Mouse (Mus musculus) thymus, adult 2 months (tissue): Measurements from ENCODE around the gene Csk. TPM values are rescaled to one million over a fixed set of nuclear protein-coding genes. Genes with fewer than 3 reads are reported as not detected.

ENCODE experiments used
- DNase-seq: peaks from one replicate; pipeline ENCODE4 v3.0.0; 2021
- H3K27ac ChIP-seq: fragments of 200-500 bp; 2 replicates; pipeline ENCODE4 v1.5.1; 2012; ENCODE audit warnings: low read length, control low read depth; ENCODE audit not compliant: control insufficient read depth, insufficient read depth
- H3K27me3 ChIP-seq: fragments of 200-500 bp; 2 replicates; pipeline ENCODE4 v1.6.1; 2012; ENCODE audit warnings: mild to moderate bottlenecking, low read length, moderate library complexity, mixed read lengths; ENCODE audit not compliant: control insufficient read depth, insufficient read depth
- H3K36me3 ChIP-seq: fragments of 200-500 bp; 2 replicates; pipeline ENCODE4 v1.6.1; 2012; ENCODE audit warnings: mild to moderate bottlenecking, low read length, moderate library complexity; ENCODE audit not compliant: control insufficient read depth, insufficient read depth
- H3K4me1 ChIP-seq: fragments of 200-500 bp; replicated peaks from 2 replicates; pipeline ENCODE4 v1.6.1; 2012; ENCODE audit warnings: low read length; ENCODE audit not compliant: control insufficient read depth, insufficient read depth
- H3K4me3 ChIP-seq: fragments of 200-500 bp; 2 replicates; pipeline ENCODE4 v1.5.1; 2012; ENCODE audit warnings: mild to moderate bottlenecking, low read length, control low read depth, moderate library complexity; ENCODE audit not compliant: control insufficient read depth, insufficient read depth
- CTCF ChIP-seq: fragments of 200-500 bp; IDR thresholded peaks from 2 replicates; pipeline ENCODE4 v1.5.1; 2012; ENCODE audit warnings: mild to moderate bottlenecking, control low read depth, low read length, moderate library complexity, borderline replicate concordance; ENCODE audit not compliant: control insufficient read depth, poor library complexity, insufficient read depth; ENCODE audit errors: extremely low read depth
- POLR2A ChIP-seq: fragments of 200-500 bp; IDR thresholded peaks from 2 replicates; pipeline ENCODE4 v1.6.1; 2012; ENCODE audit warnings: mild to moderate bottlenecking, low read length, control low read depth, moderate library complexity; ENCODE audit not compliant: control insufficient read depth, poor library complexity, insufficient read depth; ENCODE audit errors: extremely low read depth
- WGBS: fragments of 180-500 bp; shearing (Covaris S2); methylation state at CpG from one replicate; pipeline ENCODE4 v1.1.7; 2018; 5-methylcytosine and 5-hydroxymethylcytosine counted together
- polyA plus RNA-seq: library from polyadenylated mRNA; depleted of rRNA; stranded (reverse); fragments of >200 nt; gene quantifications from 2 replicates; pipeline ENCODE4 v1.2.3, GENCODE M21; 2012

The Csk gene
- polyA plus RNA-seq, 1 experiment = 245 TPM

DNA sequence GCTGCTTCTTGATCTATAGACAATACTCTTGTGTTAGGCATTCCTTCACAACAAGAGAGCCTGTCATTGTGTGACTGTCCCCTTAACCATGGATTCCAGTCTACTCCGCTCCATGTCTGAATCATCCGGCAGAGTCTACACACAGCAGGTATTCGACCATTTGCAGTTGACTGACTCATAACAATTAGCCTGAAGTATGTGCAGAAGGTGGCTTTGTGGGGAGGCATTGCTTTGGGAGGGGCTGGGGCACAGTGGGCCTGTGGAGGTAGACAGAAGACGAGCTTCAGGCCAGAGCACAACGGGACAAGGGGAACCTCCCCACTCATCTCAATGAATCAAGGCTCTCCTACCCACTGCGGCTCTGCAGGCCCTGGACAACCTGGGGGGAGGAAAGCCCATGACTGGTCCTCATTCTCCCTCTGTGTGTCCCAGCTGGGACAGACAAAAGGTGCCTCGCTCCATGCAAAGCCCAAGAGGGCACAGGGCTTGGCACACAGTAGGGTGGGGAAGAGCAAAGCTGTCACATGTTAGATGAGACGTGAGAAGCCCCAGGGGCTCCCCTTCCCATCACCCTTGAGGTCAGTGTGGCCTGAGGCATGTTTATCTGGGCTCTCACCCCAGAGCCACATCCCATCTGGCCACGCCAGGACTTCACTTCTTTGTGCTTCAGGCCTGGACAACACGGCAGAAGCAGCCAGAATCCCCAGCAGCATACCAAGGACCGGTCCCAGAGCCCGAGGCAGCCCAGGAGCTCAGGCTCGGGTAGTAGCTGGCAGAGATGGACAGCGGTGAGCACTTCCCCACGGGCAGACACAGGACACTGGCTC is 27.5 kb downstream of the Csk start:
- H3K27ac ChIP-seq = no peak overlapping the region
- peaks cover 14% of the 10 kb centered on the region for H3K4me1 ChIP-seq
- WGBS = 92% methylated on average over 15 of the region's 15 CpGs
- peaks cover 62% of the 10 kb centered on the region for H3K36me3 ChIP-seq
- DNase-seq = no peak
- no peak overlapping the region for H3K4me3 ChIP-seq
- TF ChIP-seq POLR2A (no peak), CTCF (no peak)
- H3K27me3 ChIP-seq = no peaks in the 10 kb centered on the region

DNA sequence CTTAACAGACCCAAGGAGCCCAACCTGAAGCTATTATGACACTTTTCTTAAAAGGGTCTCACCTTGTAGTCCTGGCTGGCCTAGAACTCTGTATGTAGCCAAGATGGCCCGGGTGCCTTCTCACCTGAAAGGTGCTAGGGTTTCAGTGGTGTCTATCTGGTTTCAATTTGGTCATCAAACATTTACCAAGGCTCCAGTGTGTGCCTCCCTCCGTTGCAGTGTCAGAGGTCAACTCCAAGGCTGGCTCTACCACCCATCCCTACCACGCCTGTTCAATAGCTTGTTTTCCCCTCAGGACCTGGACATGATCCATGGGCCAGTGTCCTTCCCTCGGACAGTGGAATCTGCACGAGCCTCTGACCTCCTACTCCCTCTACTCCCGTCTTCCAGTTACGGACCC is 29.1 kb downstream of the Csk start:
- Histone ChIP-seq H3K4me3 (no peak overlapping the region), H3K27me3 (no peaks in the 10 kb centered on the region), H3K27ac (no peak overlapping the region), H3K36me3 (peaks cover 46% of the 10 kb centered on the region), H3K4me1 (peaks cover 16% of the 10 kb centered on the region)
- TF ChIP-seq CTCF = no peak
- TF ChIP-seq POLR2A = no peak
- no peak for DNase-seq
- WGBS = 93% methylated on average over 7 of the region's 7 CpGs

- H3K36me3 ChIP-seq = peaks cover 11% of the 10 kb centered on the region
- H3K27ac ChIP-seq = no peak within 1 kb of the TSS
- H3K4me1 ChIP-seq = peaks cover 14% of the 10 kb centered on the region
- 93% methylated on average over 5 of the region's 5 CpGs for WGBS
- no peak within 1 kb of the TSS for H3K4me3 ChIP-seq
- no peak for TF ChIP-seq CTCF
- TF ChIP-seq POLR2A = no peak
- no peaks in the 10 kb centered on the region for H3K27me3 ChIP-seq
- DNase-seq = no peak
Measured at GRCm38 (mm10) chr9:57620674-57621073, 32.8 kb downstream of the Csk start, which contains the start of gene Lman1l. TSS of gene Lman1l (minus strand) at chr9:57620774.

- TF ChIP-seq CTCF (no peak), POLR2A (no peak)
- Histone ChIP-seq H3K36me3 (no peaks in the 10 kb centered on the region), H3K27ac (no peak overlapping the region), H3K4me3 (no peak overlapping the region), H3K27me3 (no peaks in the 10 kb centered on the region), H3K4me1 (peaks cover 14% of the 10 kb centered on the region)
- DNase-seq = no peak
- 88% methylated on average over 8 of the region's 8 CpGs for WGBS
Measured at GRCm38 (mm10) chr9:57618854-57619253, 34.6 kb downstream of the Csk start.

- H3K27me3 ChIP-seq = no peaks in the 10 kb centered on the region
- no peak overlapping the region for H3K4me3 ChIP-seq
- no peak for TF ChIP-seq CTCF
- TF ChIP-seq POLR2A = no peak
- 43% methylated on average over 8 of the region's 8 CpGs for WGBS
- H3K27ac ChIP-seq = no peak overlapping the region
- no peaks in the 10 kb centered on the region for H3K36me3 ChIP-seq
- peaks cover 14% of the 10 kb centered on the region for H3K4me1 ChIP-seq
- DNase-seq = no peak
Measured at GRCm38 (mm10) chr9:57617556-57618169, 35.8 kb downstream of the Csk start.

- Histone ChIP-seq H3K4me1 (peaks cover 7% of the 10 kb centered on the region), H3K27ac (no peak overlapping the region), H3K27me3 (no peaks in the 10 kb centered on the region), H3K4me3 (no peak overlapping the region), H3K36me3 (no peaks in the 10 kb centered on the region)
- TF ChIP-seq CTCF (no peak), POLR2A (no peak)
- DNase-seq = no peak
- WGBS = 90% methylated on average over 4 of the region's 4 CpGs
Measured at GRCm38 (mm10) chr9:57614786-57615185, 38.6 kb downstream of the Csk start.
